Mouse (Mus musculus): Measurements from ENCODE around the gene A730061H03Rik.

DNA sequence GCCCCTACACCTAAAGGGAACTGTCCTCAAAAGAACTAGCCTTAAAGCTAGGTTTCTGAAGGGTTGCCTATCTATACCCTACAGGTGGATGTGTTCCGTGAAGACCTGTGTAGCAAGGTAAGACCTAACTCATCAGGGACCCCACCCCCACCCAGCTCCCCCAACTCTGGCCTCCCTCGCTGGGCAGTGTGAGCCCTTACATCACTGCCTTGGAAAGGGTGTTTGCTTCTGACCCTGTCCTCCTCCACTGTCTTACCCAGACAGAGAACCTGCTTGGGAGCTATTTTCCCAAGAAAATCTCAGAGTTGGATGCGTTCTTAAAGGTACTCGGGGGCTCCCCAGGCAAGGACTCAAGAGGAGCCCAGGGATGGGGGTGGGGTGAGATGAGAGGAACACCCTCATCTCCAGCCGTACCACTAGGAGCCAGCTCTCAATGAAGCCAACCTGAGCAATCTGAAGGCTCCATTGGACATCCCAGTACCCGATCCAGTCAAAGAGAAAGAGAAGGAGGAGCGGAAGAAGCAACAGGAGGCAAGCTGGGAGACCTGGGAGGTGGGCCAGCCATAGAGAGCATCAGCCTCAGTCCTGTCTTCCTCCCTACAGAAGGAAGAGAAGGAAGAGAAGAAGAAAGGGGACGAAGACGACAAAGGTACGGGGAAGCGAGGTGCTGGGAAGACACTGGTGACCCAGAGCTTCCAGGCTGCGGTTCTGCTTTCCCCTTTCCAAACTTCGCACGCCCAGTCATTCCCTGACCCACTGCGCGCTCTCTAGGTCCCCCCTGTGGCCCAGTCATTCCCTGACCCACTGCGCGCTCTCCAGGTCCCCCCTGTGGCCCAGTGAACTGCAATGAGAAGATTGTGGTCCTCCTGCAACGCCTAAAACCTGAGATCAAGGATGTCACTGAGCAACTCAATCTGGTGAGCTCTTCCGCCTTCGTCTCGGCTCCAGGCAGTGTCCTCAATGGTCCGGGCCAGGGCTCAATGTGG, 19.6 kb upstream of the A730061H03Rik start:
- TF ChIP-seq POLR2A (IDR thresholded peaks at IDR 0.05; ENCODE audit: extremely low read depth, insufficient read depth, low read length) (no peak), CTCF (IDR thresholded peaks at IDR 0.05; ENCODE audit: low read depth, low read length) (no peak)

Measured in liver, adult 2 months (tissue).